Mouse (Mus musculus) hindlimb bud, embryonic 11.5 days (tissue): ENCODE measurements around the gene Wnk4.

Experiments used
- DNase-seq: peaks from one replicate; pipeline ENCODE4 v3.0.0-alpha.2; 2012; ENCODE audit warnings: low read depth, low spot score; ENCODE audit errors: extremely low spot score

The Wnk4 gene

GRCm38 (mm10) chr11:101238071-101238647, 22.2 kb upstream of the Wnk4 start:
- no peak for DNase-seq

- DNase-seq = no peak
These were observed 15.3 kb upstream of the Wnk4 start for GRCm38 (mm10) chr11:101245071-101245470.

DNA sequence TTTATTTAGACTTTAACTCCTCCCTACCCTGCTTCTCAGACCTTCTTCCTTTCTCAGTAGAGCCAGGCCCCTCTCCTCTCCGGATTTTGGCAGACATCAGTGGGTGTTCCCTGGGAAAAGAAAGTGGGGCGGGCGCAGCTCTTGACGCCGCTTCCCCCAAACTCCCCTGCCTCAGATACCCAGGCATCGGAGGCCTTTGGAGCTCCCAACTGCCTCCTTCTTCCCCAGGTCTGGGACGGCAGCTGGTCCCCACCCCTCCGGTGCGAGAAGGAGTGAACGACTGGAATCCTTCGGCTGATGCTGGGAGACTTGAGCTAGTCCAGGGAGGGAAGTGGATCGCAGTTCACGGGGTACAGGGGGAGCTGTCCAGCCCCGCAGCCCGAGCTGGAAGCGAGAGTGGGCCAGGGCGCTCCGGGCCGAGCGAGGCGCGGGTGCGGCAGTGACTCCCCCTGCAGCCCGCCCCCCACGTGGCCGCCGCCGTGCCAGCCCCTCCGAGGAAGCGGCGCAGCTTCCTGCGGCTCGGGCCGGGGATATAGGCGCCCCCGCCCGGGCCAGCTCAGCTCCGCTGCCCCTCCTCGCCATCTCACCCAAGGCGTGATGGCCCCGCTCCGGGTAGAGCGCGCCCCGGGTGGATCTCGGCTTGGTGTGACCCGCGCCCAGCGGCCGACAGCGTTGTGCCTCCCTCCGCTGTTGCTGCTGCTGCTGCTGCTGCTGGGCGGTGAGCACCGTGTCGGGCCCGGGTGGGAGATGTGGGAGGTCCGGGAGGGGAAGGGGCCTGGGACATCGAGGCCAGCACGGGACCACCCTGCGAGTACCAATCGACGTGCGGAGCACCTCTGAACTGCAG, 14.3 kb upstream of the Wnk4 start, which contains the start of gene Ramp2:
Gene Ramp2 (plus strand): TSS at position 174 of the 847 bp plus-strand sequence.
- DNase-seq = no peak

DNA sequence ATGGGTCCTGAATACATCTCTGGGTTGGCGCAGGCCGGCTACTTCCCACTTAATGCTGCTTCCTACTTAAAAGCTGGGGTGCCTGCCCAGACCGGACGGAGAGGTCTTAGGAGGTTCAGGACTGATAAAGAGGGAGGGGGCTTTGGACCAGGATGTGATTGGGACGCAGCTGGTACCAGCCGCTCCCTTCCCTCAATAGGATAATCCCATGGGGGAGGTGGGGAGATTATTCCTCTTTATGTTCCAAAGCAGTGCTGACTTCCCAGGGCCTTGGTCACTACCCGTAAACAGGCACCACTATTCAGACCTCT, 13.7 kb upstream of the Wnk4 start:
- no peak for DNase-seq

DNA sequence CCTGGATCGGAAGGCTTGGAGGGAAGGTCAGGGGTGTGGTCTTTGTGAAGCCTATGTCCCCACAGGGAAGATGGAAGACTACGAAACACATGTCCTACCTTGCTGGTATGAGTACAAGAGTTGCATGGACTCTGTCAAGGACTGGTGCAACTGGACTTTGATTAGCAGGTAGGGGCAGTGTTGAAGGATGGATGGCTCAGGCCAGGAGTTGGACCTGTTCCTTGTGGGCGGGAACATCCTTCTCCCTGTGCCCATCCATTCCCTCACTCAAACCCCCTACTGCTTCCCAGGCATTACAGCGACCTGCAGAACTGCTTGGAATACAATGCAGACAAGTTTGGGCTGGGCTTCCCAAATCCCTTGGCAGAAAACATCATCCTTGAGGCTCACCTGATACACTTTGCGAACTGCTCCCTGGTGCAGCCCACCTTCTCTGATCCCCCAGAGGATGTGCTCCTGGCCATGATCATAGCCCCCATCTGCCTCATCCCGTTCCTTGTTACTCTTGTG, 12.8 kb upstream of the Wnk4 start:
- no peak for DNase-seq

DNA sequence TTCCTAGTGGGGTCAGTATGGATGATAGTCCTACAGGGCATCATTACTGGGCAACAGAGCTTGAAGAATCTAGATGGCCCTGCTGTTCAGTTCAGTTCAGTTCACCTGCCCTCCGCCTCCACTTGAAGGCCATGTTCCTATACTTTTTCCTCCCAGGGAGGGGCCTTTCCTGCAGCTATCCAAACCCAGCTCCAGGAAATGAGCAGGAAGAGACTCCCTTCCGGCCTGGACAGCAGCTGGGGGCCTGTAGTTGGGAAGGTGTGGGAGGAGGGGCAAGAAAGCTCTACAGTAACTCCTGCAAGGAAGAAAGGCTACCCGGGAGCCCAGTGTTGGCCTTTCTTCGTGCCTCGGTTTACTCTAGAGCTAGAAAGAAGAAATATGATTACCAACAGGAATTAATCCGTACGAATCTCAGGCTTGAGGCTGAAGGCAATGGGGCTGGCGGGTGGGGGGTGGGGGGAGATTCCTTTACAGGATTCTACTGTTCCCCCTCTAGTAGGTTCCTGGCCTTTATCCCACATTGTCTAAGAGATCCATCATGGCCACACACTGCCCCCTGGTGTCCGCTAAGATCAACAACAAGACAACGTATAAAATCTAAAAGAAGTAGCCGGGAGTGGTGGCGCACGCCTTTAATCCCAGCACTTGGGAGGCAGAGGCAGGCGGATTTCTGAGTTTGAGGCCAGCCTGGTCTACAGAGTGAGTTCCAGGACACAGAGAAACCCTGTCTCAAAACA, 11.9 kb upstream of the Wnk4 start:
- no peak for DNase-seq

DNA sequence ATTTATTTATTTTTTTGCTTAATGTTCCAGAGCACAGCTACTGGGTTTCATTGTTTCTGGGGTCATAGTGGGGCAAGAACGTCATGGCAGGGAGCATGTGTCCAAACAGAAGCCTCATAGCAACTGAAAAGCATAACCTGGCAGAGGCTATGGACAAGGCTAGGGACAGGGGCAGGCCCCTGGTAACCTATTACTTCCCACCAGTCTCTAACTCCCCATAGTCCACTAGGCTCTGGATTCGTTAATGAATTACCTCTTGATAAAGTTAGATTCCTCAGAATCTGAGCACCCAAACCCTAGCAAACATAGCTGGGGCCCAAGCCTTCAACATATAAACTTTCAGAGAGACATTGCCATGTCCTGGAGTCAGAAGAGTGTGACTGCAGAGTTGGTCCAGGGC, 9.3 kb upstream of the Wnk4 start:
- DNase-seq = no peak

DNA sequence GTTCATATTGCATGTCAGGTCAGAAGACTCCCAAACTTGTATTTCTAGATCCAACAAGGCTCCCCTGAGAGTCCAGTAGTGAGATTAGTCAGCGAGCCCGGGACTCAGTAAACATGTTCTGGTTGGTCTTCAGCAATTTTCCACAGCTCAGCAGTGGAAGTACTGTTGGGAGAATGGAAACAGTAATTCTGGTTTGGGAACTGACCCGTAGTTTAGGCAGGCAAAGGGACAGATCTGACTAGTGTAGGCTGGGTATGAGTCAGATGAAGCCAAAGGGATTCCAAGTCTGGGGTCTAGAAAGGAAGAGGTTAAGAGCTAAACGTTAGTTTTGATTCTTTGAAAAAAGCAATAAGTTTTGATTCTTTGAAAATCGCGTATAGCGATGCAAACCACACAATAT, 7.4 kb upstream of the Wnk4 start:
- DNase-seq = no peak

GRCm38 (mm10) chr11:101253613-101254389, 6.6 kb upstream of the Wnk4 start, which contains the start of gene Vps25:
TSS of gene Vps25 (plus strand) at chr11:101253707.
- no peak for DNase-seq

GRCm38 (mm10) chr11:101255826-101256775, 4.3 kb upstream of the Wnk4 start:
- no peak for DNase-seq

DNA sequence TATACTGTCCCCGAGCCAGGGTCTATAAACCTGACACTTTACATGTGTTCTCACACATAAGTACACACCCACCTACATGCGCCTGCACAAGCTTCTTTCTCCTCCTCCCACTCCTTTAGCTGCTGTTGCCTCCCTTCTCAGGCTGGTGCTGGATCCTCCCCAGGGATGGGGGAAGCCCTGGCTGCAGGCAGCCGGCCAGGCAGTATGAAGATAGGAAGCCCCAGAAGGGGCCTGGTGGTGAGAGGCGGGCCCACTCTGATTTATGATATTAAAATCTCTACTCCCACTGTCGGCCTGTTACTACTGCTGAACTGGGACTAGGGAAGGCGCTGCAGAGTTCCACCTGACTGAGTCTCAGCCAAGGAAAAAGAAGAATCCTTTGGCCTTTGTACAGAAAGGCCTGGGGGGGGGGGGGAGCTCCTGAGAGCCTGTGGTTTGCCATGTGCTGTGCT, 1.1 kb upstream of the Wnk4 start:
- DNase-seq = no peak

DNA sequence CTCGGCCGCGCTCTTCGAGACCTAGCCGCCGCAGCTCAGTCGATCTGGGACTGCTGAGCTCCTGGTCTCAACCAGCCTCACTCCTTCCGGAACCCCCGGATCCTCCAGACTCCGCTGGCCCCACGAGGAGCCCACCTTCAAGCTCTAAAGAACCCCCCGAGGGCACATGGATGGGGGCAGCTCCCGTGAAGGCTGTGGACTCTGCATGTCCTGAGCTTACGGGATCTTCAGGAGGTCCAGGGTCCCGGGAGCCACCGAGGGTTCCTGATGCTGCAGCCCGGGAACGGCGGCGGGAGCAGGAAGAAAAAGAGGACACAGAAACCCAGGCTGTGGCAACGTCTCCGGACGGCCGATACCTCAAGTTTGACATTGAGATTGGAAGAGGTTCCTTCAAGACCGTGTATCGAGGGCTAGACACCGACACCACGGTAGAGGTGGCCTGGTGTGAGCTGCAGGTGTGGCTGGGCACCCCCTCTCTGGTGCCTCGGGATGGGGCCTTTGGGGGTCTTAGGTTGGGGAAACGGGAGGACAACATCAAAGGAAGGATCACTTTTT, 536 bp downstream of the Wnk4 start:
- no peak for DNase-seq

- DNase-seq = no peak
These were observed 2.1 kb downstream of the Wnk4 start for GRCm38 (mm10) chr11:101262272-101262967.

- DNase-seq = no peak
These were observed 3.0 kb downstream of the Wnk4 start for GRCm38 (mm10) chr11:101263138-101263988.

- no peak for DNase-seq
These were observed 3.6 kb downstream of the Wnk4 start for GRCm38 (mm10) chr11:101263989-101264280.

DNA sequence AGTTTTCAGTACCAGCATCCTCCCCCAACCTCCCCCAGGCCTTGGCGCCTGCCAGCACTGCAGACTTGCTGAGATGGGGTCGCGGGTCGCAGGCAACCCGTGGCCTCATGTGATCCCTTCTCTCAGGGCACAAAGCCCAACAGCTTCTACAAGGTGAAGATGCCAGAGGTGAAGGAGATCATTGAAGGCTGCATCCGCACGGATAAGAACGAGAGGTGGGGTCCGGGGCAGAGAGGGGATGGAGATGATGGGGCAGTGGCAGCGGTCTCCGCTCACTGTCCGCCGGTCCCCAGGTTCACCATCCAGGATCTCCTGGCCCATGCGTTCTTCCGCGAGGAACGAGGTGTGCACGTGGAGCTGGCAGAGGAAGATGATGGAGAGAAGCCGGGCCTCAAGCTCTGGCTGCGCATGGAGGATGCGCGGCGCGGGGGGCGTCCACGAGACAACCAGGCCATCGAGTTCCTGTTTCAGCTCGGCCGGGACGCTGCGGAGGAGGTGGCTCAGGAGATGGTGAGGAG, 4.6 kb downstream of the Wnk4 start:
- DNase-seq = no peak

GRCm38 (mm10) chr11:101265906-101266305, 5.5 kb downstream of the Wnk4 start:
- no peak for DNase-seq

DNA sequence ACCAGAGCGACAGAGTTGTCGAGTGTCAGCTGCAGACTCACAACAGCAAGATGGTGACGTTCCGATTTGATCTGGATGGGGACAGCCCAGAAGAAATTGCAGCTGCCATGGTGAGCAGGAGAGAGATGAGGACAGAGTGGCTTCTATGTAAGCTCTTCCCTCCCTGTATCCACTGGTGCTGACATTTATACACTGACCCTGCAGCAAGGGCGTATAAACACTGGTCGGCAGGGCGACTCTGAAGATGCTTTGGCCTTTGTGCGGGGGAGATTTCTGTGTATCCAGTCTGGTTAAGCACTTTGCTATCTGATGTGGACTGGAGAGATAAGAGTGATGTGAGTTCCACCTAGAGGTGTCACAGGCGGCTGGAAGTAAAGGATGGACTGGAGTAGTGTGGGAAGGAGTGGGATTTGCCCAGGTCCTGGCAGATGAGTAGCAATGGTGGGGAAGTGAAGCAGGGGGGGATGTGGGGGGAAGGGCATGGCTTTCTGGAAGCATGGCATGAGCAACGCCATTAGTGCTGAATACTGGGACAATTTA, 9.3 kb downstream of the Wnk4 start:
- no peak for DNase-seq
